Mouse (Mus musculus) hematopoietic stem cell, adult 5-6 weeks (primary cell): ENCODE data around the gene Cyp2b19. TPM values are rescaled to one million over a fixed set of nuclear protein-coding genes. Genes with fewer than 3 reads are reported as not detected.

Experiments
- ATAC-seq, 2 experiments: fragments of 125-278 bp in 1 of 2; replicated peaks in 1 of 2; 2 replicates each; pipeline ENCODE4 v1.8.0; 2016 to 2017; ENCODE audit warnings: inconsistent platforms in 2 of 2, mild to moderate bottlenecking in 2 of 2, moderate number of reproducible peaks in 2 of 2, low read depth in 1 of 2, moderate TSS enrichment in 1 of 2; ENCODE audit not compliant: low FRiP score in 2 of 2, poor library complexity in 2 of 2, severe bottlenecking in 2 of 2, insufficient read depth in 1 of 2, low TSS enrichment in 1 of 2
- total RNA-seq: library from RNA; stranded (forward); fragments of 172-1452, 232-1000 nt; gene quantifications from 2 replicates; pipeline ENCODE4 v1.2.3, GENCODE M21; 2017

The Cyp2b19 gene
- total RNA-seq, 1 experiment from 2014 or later, result not detected

DNA sequence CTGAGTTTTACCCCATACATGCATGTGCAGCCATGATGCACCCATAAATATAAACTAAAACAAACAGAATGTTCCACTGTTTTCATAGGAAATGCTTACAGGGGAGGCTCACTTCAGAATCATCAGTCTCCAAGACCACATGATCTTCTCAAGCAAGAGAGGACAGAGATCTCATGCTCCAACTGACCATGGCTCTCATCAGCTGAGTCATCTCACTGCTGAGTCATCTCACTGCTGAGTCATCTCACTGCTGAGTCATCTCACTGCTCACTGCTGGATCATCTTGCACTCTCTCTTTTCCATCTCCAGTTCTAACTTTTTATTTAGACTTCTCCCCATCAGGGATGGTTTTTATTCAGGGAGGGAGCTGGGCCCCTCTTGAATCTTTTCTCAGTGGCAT is 43.2 kb downstream of the Cyp2b19 start:
- ATAC-seq, result no peak

DNA sequence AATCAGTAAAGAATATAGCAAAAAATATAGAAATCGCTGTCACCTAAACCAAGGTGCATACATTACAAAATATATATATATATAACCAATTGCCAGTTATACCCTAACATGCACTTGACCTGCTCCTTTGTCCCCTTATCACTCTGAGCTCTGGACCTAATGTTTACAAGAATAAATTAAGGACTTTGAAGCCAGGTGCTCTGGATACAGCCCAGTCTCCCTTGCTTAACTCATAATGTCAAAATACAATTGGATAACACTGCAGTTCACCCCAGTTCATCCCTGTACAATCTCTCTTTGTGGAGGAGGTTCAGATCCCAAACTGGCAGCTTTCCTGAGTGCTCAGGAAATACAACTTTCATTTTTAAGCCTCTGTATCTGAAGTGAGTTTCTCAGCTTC is 44.1 kb downstream of the Cyp2b19 start:
- no peak for ATAC-seq

GRCm38 (mm10) chr7:26808592-26808991 is 51.6 kb downstream of the Cyp2b19 start, which contains the start of gene Cyp2g1:
TSS of gene Cyp2g1 (plus strand) at chr7:26808892.
- no peak for ATAC-seq

Other genes starting within 250 kb of the Cyp2b19 start
- not detected in 2 replicates for gene Nlrp9a, start 222.1 kb upstream of the Cyp2b19 start, total RNA-seq
- gene Vmn1r185, start 138.7 kb upstream of the Cyp2b19 start, total RNA-seq, result not detected in 2 replicates
- not detected in 2 replicates for gene Cyp2b23, start 70.7 kb upstream of the Cyp2b19 start, total RNA-seq
- not detected in 2 replicates for gene Cyp2g1, start 51.8 kb downstream of the Cyp2b19 start, total RNA-seq
- not detected in 2 replicates for gene Cyp2a5, start 78.2 kb downstream of the Cyp2b19 start, total RNA-seq
- gene Cyp2a22, start 182.2 kb downstream of the Cyp2b19 start, total RNA-seq, result not detected in 2 replicates